Mouse (Mus musculus): ENCODE results near the gene Rpl36a-ps1. TPM values are rescaled to one million over a fixed set of nuclear protein-coding genes. Genes with fewer than 3 reads are reported as not detected.
A peak's percentile ranks its signal among the peaks of the same experiment; 100 is the strongest.
"Not testable (repeated sequence)": the region's sequence is repeated elsewhere in the genome, so short reads cannot be mapped to it uniquely, and the experiment has no call there.

Rpl36a-ps1 gene
- 1 to 10 TPM; 2.1 TPM for total RNA-seq (2021)
- long read RNA-seq, experiment 1 = 0 reads
- long read RNA-seq, experiment 2, partial matches to known transcripts = 0 of 4 reads
- long read RNA-seq, experiment 2, other reads (novel, unspliced or antisense) = 0 of 4 reads

GRCm38 (mm10) chr14:98994218-98994617 is at the start of gene Rpl36a-ps1:
Gene Rpl36a-ps1, minus strand, starts transcription at chr14:98994318.
- no peak for TF ChIP-seq CTCF (conservative IDR thresholded peaks at IDR 0.05)
- no peak for DNase-seq (ENCODE audit: low spot score in 2 of 2)
- Histone ChIP-seq H3K4me3 (no peak within 1 kb of the TSS), H3K27ac (no peak within 1 kb of the TSS)

- H3K27ac ChIP-seq = no peak overlapping the region
- H3K4me3 ChIP-seq = peak overlapping the region; percentile 20; the same call in 1 of the 2 replicates
- no peak for TF ChIP-seq CTCF (conservative IDR thresholded peaks at IDR 0.05)
- DNase-seq (ENCODE audit: low spot score in 2 of 2) = no peak
Observed at GRCm38 (mm10) chr14:99043499-99043898, 49.4 kb upstream of the Rpl36a-ps1 start.

- TF ChIP-seq CTCF (conservative IDR thresholded peaks at IDR 0.05) = no peak
Observed at GRCm38 (mm10) chr14:99041416-99041815, 47.3 kb upstream of the Rpl36a-ps1 start.

GRCm38 (mm10) chr14:99039308-99039707 is 45.2 kb upstream of the Rpl36a-ps1 start:
- not testable (repeated sequence) for DNase-seq (ENCODE audit: low spot score in 2 of 2); H3K27ac ChIP-seq; H3K4me3 ChIP-seq

More at GRCm38 (mm10) chr14:99041416-99041815, 47.3 kb upstream of the Rpl36a-ps1 start:
- Histone ChIP-seq H3K27ac (peak overlapping the region; percentile 47; the same call in 1 of the 2 replicates), H3K4me3 (no peak overlapping the region)
- no peak for DNase-seq (ENCODE audit: low spot score in 2 of 2)

GRCm38 (mm10) chr14:99037703-99038102 is 43.6 kb upstream of the Rpl36a-ps1 start:
- Histone ChIP-seq H3K27ac (no peak overlapping the region), H3K4me3 (no peak overlapping the region)
- DNase-seq (ENCODE audit: low spot score in 2 of 2) = no peak
- no peak for TF ChIP-seq CTCF (conservative IDR thresholded peaks at IDR 0.05)

- Histone ChIP-seq H3K4me3 (no peak overlapping the region), H3K27ac (no peak overlapping the region)
- TF ChIP-seq CTCF (conservative IDR thresholded peaks at IDR 0.05) = no peak
- DNase-seq (ENCODE audit: low spot score in 2 of 2) = no peak
Observed at GRCm38 (mm10) chr14:99036039-99036438, 41.9 kb upstream of the Rpl36a-ps1 start.

GRCm38 (mm10) chr14:99034851-99035250 is 40.7 kb upstream of the Rpl36a-ps1 start:
- H3K27ac ChIP-seq; DNase-seq (ENCODE audit: low spot score in 2 of 2); H3K4me3 ChIP-seq: not testable (repeated sequence)

GRCm38 (mm10) chr14:99032596-99032995 is 38.5 kb upstream of the Rpl36a-ps1 start:
- no peak overlapping the region for H3K27ac ChIP-seq
- H3K4me3 ChIP-seq = no peak overlapping the region
- no peak for TF ChIP-seq CTCF (conservative IDR thresholded peaks at IDR 0.05)
- DNase-seq (ENCODE audit: low spot score in 2 of 2) = no peak

GRCm38 (mm10) chr14:99031337-99031873 is 37.3 kb upstream of the Rpl36a-ps1 start:
- no peak overlapping the region for H3K27ac ChIP-seq
- no peak for TF ChIP-seq CTCF (conservative IDR thresholded peaks at IDR 0.05)
- no peak for DNase-seq (ENCODE audit: low spot score in 2 of 2)
- no peak overlapping the region for H3K4me3 ChIP-seq

GRCm38 (mm10) chr14:99029987-99030386 is 35.9 kb upstream of the Rpl36a-ps1 start:
- TF ChIP-seq CTCF (conservative IDR thresholded peaks at IDR 0.05) = no peak
- Histone ChIP-seq H3K27ac (no peak overlapping the region), H3K4me3 (no peak overlapping the region)
- no peak for DNase-seq (ENCODE audit: low spot score in 2 of 2)

GRCm38 (mm10) chr14:99022346-99023086 is 28.4 kb upstream of the Rpl36a-ps1 start:
- no peak for DNase-seq (ENCODE audit: low spot score in 2 of 2)
- no peak overlapping the region for H3K27ac ChIP-seq
- peak overlapping the region; percentile 43 for H3K4me3 ChIP-seq
- TF ChIP-seq CTCF (conservative IDR thresholded peaks at IDR 0.05) = peak; percentile 79

GRCm38 (mm10) chr14:99019136-99019808 is 25.2 kb upstream of the Rpl36a-ps1 start:
- no peak for DNase-seq (ENCODE audit: low spot score in 2 of 2)
- no peak overlapping the region for H3K4me3 ChIP-seq
- TF ChIP-seq CTCF (conservative IDR thresholded peaks at IDR 0.05) = no peak
- no peak overlapping the region for H3K27ac ChIP-seq

GRCm38 (mm10) chr14:99018691-99019090 is 24.6 kb upstream of the Rpl36a-ps1 start:
- Histone ChIP-seq H3K27ac (no peak overlapping the region), H3K4me3 (no peak overlapping the region)
- DNase-seq (ENCODE audit: low spot score in 2 of 2) = no peak
- TF ChIP-seq CTCF (conservative IDR thresholded peaks at IDR 0.05) = no peak

All from layer of hippocampus, adult 2 months (tissue).